Mouse (Mus musculus) lung, adult 2 months (tissue): Measurements from ENCODE around the gene Prm3.

Source experiments
- CTCF ChIP-seq: fragments of 200-500 bp; IDR thresholded peaks from 2 replicates; pipeline ENCODE4 v1.5.1; 2011; ENCODE audit warnings: mild to moderate bottlenecking, low read length, control low read depth; ENCODE audit not compliant: insufficient read depth
- POLR2A ChIP-seq: fragments of 200-500 bp; IDR thresholded peaks from 2 replicates; pipeline ENCODE4 v1.6.1; 2011; ENCODE audit warnings: low read depth, mild to moderate bottlenecking, control low read depth, low read length, borderline replicate concordance; ENCODE audit errors: extremely low read depth

DNA sequence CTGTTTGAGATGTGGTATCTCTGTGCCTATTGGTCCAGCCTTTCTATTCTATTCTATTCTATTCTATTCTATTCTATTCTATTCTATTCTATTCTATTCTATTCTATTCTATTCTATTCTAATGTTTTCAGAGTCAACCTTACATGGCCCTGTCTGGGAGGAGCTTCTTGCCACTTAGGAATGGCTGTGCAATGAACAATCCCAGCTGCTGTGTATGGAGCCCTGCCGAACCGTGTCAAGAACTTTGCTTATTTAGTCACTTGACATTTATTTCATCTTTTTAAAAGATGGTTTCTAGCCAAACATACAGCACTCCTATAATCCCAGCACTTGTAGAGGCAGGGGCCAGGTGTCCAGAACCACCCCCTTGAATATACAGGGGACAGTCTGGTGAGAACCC, 26.4 kb downstream of the Prm3 start:
- TF ChIP-seq CTCF (no peak), POLR2A (no peak)
